Comparison of ENCODE assay signal across 13 mouse cellular contexts in genomic region chr14:48930886-48931285, GRCm38 (mm10).
DNase-seq lines count a peak whose midpoint lies in the region; ATAC-seq and TF ChIP-seq lines count a peak whose summit lies in the region.
"Had no signal": no experiment of that assay in that cellular context is flagged by ENCODE, and none has a peak within 500 bp of the region (broad histone marks: within the 10 kb centered on the region; RNA-seq: fewer than 3 reads in every experiment).

No protein-coding gene starts in this region.

- no peak overlapping the region for H3K4me2 ChIP-seq in forebrain, embryonic 14.5 days (ENCODE audit: low read length)
- H3K4me2 ChIP-seq in forebrain, embryonic 15.5 days (replicated peaks), result no peak overlapping the region
- 0 out of 2 replicates have a peak overlapping the region, but pooled peaks have one; percentile 3 for H3K4me2 ChIP-seq in midbrain, postnatal 0 days (ENCODE audit: low read depth, low read length, poor library complexity, severe bottlenecking)
- H3K4me2 ChIP-seq: liver, embryonic 13.5 days had no signal

- no peak overlapping the region for H3K4me3 ChIP-seq in forebrain, embryonic 14.5 days (ENCODE audit: low read depth, low read length)
- H3K4me3 ChIP-seq in forebrain, embryonic 15.5 days, result no peak overlapping the region
- no peak overlapping the region for H3K4me3 ChIP-seq in midbrain, postnatal 0 days (ENCODE audit: low read depth, low read length)
- H3K4me3 ChIP-seq: heart, adult 2 months; liver, embryonic 13.5 days had no signal

- no peak for ATAC-seq in forebrain, embryonic 14.5 days
- ATAC-seq in forebrain, embryonic 15.5 days (replicated peaks), result no peak
- peak; percentile 60; the same call in 1 of the 2 replicates for ATAC-seq in midbrain, postnatal 0 days (ENCODE audit: low FRiP score)

- H3K4me1 ChIP-seq in forebrain, embryonic 14.5 days (ENCODE audit: control insufficient read depth, insufficient read depth, low read length), result no peaks in the 10 kb centered on the region
- no peaks in the 10 kb centered on the region; the same call in 1 of the 2 replicates for H3K4me1 ChIP-seq in forebrain, embryonic 15.5 days
- H3K4me1 ChIP-seq in midbrain, postnatal 0 days (ENCODE audit: insufficient read depth, low read length), result peaks cover 2% of the 10 kb centered on the region; the same call in 1 of the 2 replicates
- H3K4me1 ChIP-seq: liver, embryonic 13.5 days had no signal

- no peak overlapping the region for H3K27ac ChIP-seq in forebrain, embryonic 14.5 days (ENCODE audit: low read depth, low read length)
- H3K27ac ChIP-seq in forebrain, embryonic 15.5 days (replicated peaks), result no peak overlapping the region
- H3K27ac ChIP-seq in midbrain, postnatal 0 days (ENCODE audit: low read depth, low read length), result no peak overlapping the region
- H3K27ac ChIP-seq: heart, adult 2 months; liver, embryonic 13.5 days had no signal

- no peaks in the 10 kb centered on the region for H3K9me3 ChIP-seq in forebrain, embryonic 14.5 days (replicated peaks; ENCODE audit: control insufficient read depth, low read length)
- no peaks in the 10 kb centered on the region for H3K9me3 ChIP-seq in forebrain, embryonic 15.5 days
- H3K9me3 ChIP-seq in midbrain, postnatal 0 days (ENCODE audit: low read length), result no peaks in the 10 kb centered on the region
- H3K9me3 ChIP-seq: liver, embryonic 13.5 days had no signal

- H3K9ac ChIP-seq in forebrain, embryonic 14.5 days (ENCODE audit: low read length), result no peak overlapping the region
- no peak overlapping the region for H3K9ac ChIP-seq in forebrain, embryonic 15.5 days (replicated peaks)
- no peak overlapping the region for H3K9ac ChIP-seq in midbrain, postnatal 0 days (replicated peaks; ENCODE audit: low read length, poor library complexity, severe bottlenecking)
- H3K9ac ChIP-seq: liver, embryonic 13.5 days had no signal

- DNase-seq in forebrain, embryonic 14.5 days (ENCODE audit: low spot score), result peak; percentile 37
- peak; percentile 6 for DNase-seq in layer of hippocampus, adult 9-11 months
- DNase-seq in layer of hippocampus, adult 8-10 months (ENCODE audit: low spot score in 2 of 2), result no peak
- peak; percentile 62 to 70 for DNase-seq in right cerebral cortex, postnatal 10 days (ENCODE audit: low spot score in 2 of 2)
- DNase-seq in right cerebral cortex, postnatal 36 days (ENCODE audit: low spot score in 2 of 2), result no peak
- DNase-seq in midbrain, postnatal 0 days (ENCODE audit: low spot score), result peak; percentile 86
- no peak for DNase-seq in adrenal gland, postnatal 25 days
- DNase-seq: embryo, embryonic 11 days; heart, adult 2 months; kidney, adult 8-10 months; liver, embryonic 13.5 days; lung, postnatal 36 days had no signal

- TF ChIP-seq CTCF in midbrain, postnatal 0 days (IDR thresholded peaks at IDR 0.05), result no peak

- H3K36me3 ChIP-seq in forebrain, embryonic 14.5 days (ENCODE audit: control insufficient read depth, insufficient read depth, low read length), result no peaks in the 10 kb centered on the region
- no peaks in the 10 kb centered on the region for H3K36me3 ChIP-seq in forebrain, embryonic 15.5 days
- no peaks in the 10 kb centered on the region for H3K36me3 ChIP-seq in midbrain, postnatal 0 days (ENCODE audit: insufficient read depth, low read length)
- H3K36me3 ChIP-seq: liver, embryonic 13.5 days had no signal

- H3K27me3 ChIP-seq in forebrain, embryonic 14.5 days (replicated peaks; ENCODE audit: control insufficient read depth, insufficient read depth, low read length), result no peaks in the 10 kb centered on the region
- no peaks in the 10 kb centered on the region for H3K27me3 ChIP-seq in forebrain, embryonic 15.5 days
- H3K27me3 ChIP-seq in midbrain, postnatal 0 days (ENCODE audit: insufficient read depth, low read length), result no peaks in the 10 kb centered on the region
- H3K27me3 ChIP-seq: liver, embryonic 13.5 days had no signal

- whole genome bisulfite sequencing in forebrain, embryonic 14.5 days, result 81% methylated on average over 9 of the region's 9 CpGs
- WGBS in forebrain, embryonic 15.5 days, result 65% methylated on average over 9 of the region's 9 CpGs
- 75% methylated on average over 9 of the region's 9 CpGs for WGBS in midbrain, postnatal 0 days

Comparison
In these comparisons a context has a peak if more than half of its experiments do, and no peak if none do; other contexts are left out.
1. DNase-seq: peak in forebrain, embryonic 14.5 days (single experiment), layer of hippocampus, adult 9-11 months (single experiment), right cerebral cortex, postnatal 10 days (2 of 2) and midbrain, postnatal 0 days (single experiment); none in layer of hippocampus, adult 8-10 months (0 of 2), right cerebral cortex, postnatal 36 days (0 of 2) and adrenal gland, postnatal 25 days (single experiment).